Mouse (Mus musculus) heart, postnatal 4 days (tissue): ENCODE data around the gene Ltv1. TPM values are rescaled to one million over a fixed set of nuclear protein-coding genes. Genes with fewer than 3 reads are reported as not detected.

Experiments used
- total RNA-seq, 2 experiments: library from RNA; stranded (reverse); gene quantifications; 2 replicates each; pipeline ENCODE4 v1.2.3; 2021

Ltv1 gene
- total RNA-seq, 2 experiments from 2014 or later, result 29.8 to 36.1 TPM

Other genes with a start within 250 kb of the Ltv1 start
- 1 to 10 TPM; 2.3 to 3.4 TPM for gene Stx11, start 228.9 kb downstream of the Ltv1 start, total RNA-seq
- gene Sf3b5, start 187.8 kb downstream of the Ltv1 start, total RNA-seq, result 1 to 10 TPM; 9.2 to 9.6 TPM
- gene Plagl1, start 132.7 kb downstream of the Ltv1 start, total RNA-seq, result 100 to 1,000 TPM; 145 to 147 TPM
- not detected for gene Zc2hc1b, start 15.1 kb downstream of the Ltv1 start, total RNA-seq